Mouse (Mus musculus): ENCODE data around the gene Olfr554. TPM values are rescaled to one million over a fixed set of nuclear protein-coding genes. Genes with fewer than 3 reads are reported as not detected.
"Not testable (repeated sequence)": the region's sequence is repeated elsewhere in the genome, so short reads cannot be mapped to it uniquely, and the experiment has no call there.

Gene Olfr554
- not detected in 2 replicates for polyA plus RNA-seq (2015; fragmentation: Nextera tagmentation; extraction: Ambion mirVana)

DNA sequence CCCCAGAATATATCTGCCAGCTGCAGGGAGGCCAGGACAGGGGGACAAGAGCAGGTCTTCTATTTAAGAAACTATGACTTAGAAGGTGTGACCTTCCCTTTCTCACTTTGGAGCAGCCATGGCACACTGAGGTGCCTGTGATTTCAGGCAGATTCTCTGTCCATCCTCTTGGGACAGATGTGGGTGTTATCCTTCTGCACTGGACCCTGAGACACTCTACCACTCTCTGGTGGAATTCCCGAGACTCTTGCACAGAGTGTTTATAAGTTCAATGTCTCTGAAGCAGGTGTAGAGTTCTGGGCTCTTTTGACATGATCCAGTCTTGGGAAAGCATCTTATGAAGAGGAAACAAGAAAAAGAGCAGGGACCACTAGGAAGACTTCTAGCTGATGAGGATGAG is at the start of gene Olfr554:
Olfr554 (plus strand) TSS at position 301 of the 400 bp plus-strand sequence.
- H3K9me3 ChIP-seq (replicated peaks; ENCODE audit: control insufficient read depth, low read length): no peaks in the 10 kb centered on the region
- H3K9ac ChIP-seq (ENCODE audit: low read length): no peak within 1 kb of the TSS
- H3K36me3 ChIP-seq (ENCODE audit: control insufficient read depth, insufficient read depth): no peaks in the 10 kb centered on the region
- H3K4me1 ChIP-seq (ENCODE audit: control insufficient read depth, insufficient read depth, low read length): no peaks in the 10 kb centered on the region
- no peak within 1 kb of the TSS for H3K4me2 ChIP-seq (ENCODE audit: low read depth, low read length)
- ATAC-seq (replicated peaks; ENCODE audit: extremely low read depth, insufficient read depth, low FRiP score): no peak
- no peak within 1 kb of the TSS for H3K27ac ChIP-seq (ENCODE audit: low read length)
- H3K4me3 ChIP-seq (ENCODE audit: low read length): no peak within 1 kb of the TSS
- WGBS: 44% methylated on average over 1 of the region's 1 CpGs
- H3K27me3 ChIP-seq (ENCODE audit: control insufficient read depth, insufficient read depth, low read length): no peaks in the 10 kb centered on the region

DNA sequence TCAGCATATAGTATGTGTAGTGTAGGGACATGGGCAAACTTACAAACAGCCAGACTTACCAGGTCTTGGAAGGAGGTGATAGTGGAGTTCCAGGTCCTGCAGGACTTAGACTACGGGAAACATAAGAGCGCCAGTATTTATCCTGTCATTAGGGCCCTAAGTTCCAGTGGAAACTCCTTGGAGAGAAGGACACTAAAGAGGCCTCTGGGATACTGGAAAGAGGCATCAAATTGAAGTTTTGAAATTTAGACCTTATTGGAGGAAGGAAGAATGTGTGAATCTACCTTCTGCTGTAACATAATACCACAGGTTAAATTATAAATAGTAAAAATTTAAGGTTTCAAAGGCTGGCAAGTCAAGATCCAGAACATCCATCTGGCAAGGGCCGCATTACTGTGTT is 46.4 kb upstream of the Olfr554 start, which contains the start of gene Olfr551:
Olfr551 (minus strand) TSS at position 101 of the 400 bp plus-strand sequence.
- H3K4me1 ChIP-seq (ENCODE audit: control insufficient read depth, insufficient read depth, low read length): no peaks in the 10 kb centered on the region
- no peak within 1 kb of the TSS for H3K4me2 ChIP-seq (ENCODE audit: low read depth, low read length)
- H3K4me3 ChIP-seq (ENCODE audit: low read length): no peak within 1 kb of the TSS
- H3K9ac ChIP-seq (ENCODE audit: low read length): no peak within 1 kb of the TSS
- H3K27ac ChIP-seq (ENCODE audit: low read length): no peak within 1 kb of the TSS
- H3K9me3 ChIP-seq (replicated peaks; ENCODE audit: control insufficient read depth, low read length): no peaks in the 10 kb centered on the region
- WGBS: 82% methylated on average over 3 of the region's 3 CpGs
- H3K36me3 ChIP-seq (ENCODE audit: control insufficient read depth, insufficient read depth): no peaks in the 10 kb centered on the region
- ATAC-seq (replicated peaks; ENCODE audit: extremely low read depth, insufficient read depth, low FRiP score): no peak
- no peaks in the 10 kb centered on the region for H3K27me3 ChIP-seq (ENCODE audit: control insufficient read depth, insufficient read depth, low read length)

GRCm38 (mm10) chr7:102597378-102598031 is 40.7 kb upstream of the Olfr554 start, which contains the start of gene Olfr552:
TSS of gene Olfr552 (plus strand) at chr7:102597770.
- WGBS: 40% methylated on average over 1 of the region's 1 CpGs

GRCm38 (mm10) chr7:102618118-102618517 is 20.1 kb upstream of the Olfr554 start, which contains the start of gene Olfr553:
TSS of gene Olfr553 (minus strand) at chr7:102618218.
- Histone ChIP-seq H3K9me3 (replicated peaks; ENCODE audit: control insufficient read depth, low read length) (no peaks in the 10 kb centered on the region), H3K4me1 (ENCODE audit: control insufficient read depth, insufficient read depth, low read length) (no peaks in the 10 kb centered on the region), H3K27me3 (ENCODE audit: control insufficient read depth, insufficient read depth, low read length) (no peaks in the 10 kb centered on the region), H3K9ac (ENCODE audit: low read length) (no peak within 1 kb of the TSS), H3K36me3 (ENCODE audit: control insufficient read depth, insufficient read depth) (no peaks in the 10 kb centered on the region), H3K4me3 (ENCODE audit: low read length) (no peak within 1 kb of the TSS), H3K27ac (ENCODE audit: low read length) (no peak within 1 kb of the TSS), H3K4me2 (ENCODE audit: low read depth, low read length) (no peak within 1 kb of the TSS)
- no peak for ATAC-seq (replicated peaks; ENCODE audit: extremely low read depth, insufficient read depth, low FRiP score)

More at GRCm38 (mm10) chr7:102597378-102598031, 40.7 kb upstream of the Olfr554 start, which contains the start of gene Olfr552:
- H3K9ac ChIP-seq (ENCODE audit: low read length): no peak within 1 kb of the TSS
- no peak within 1 kb of the TSS for H3K4me3 ChIP-seq (ENCODE audit: low read length)
- no peaks in the 10 kb centered on the region for H3K4me1 ChIP-seq (ENCODE audit: control insufficient read depth, insufficient read depth, low read length)
- H3K36me3 ChIP-seq (ENCODE audit: control insufficient read depth, insufficient read depth): no peaks in the 10 kb centered on the region
- no peaks in the 10 kb centered on the region for H3K27me3 ChIP-seq (ENCODE audit: control insufficient read depth, insufficient read depth, low read length)
- H3K9me3 ChIP-seq (replicated peaks; ENCODE audit: control insufficient read depth, low read length): no peaks in the 10 kb centered on the region
- ATAC-seq (replicated peaks; ENCODE audit: extremely low read depth, insufficient read depth, low FRiP score): no peak
- H3K4me2 ChIP-seq (ENCODE audit: low read depth, low read length): no peak within 1 kb of the TSS
- no peak within 1 kb of the TSS for H3K27ac ChIP-seq (ENCODE audit: low read length)

DNA sequence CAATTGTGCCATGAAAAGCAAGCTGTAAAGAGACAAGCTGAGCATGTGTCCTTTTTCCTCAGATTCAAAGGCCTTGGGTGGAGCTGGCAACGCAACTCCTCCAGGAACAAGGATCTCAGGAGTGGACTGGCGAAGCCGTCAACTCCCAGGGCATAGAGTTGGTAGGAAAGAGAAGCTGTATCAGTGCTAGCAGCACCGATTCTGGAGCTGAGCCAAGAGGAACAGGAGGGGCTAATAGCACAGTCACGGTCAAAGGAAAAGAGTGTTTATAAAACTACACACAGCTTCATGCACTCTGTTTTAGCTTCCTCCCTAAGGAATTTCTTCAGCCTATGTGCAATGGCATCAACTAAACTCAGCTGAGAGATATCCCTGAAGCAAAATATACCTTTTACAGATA is 18.6 kb upstream of the Olfr554 start:
- no peaks in the 10 kb centered on the region for H3K4me1 ChIP-seq (ENCODE audit: control insufficient read depth, insufficient read depth, low read length)
- no peak for ATAC-seq (replicated peaks; ENCODE audit: extremely low read depth, insufficient read depth, low FRiP score)
- no peak overlapping the region for H3K9ac ChIP-seq (ENCODE audit: low read length)
- no peaks in the 10 kb centered on the region for H3K36me3 ChIP-seq (ENCODE audit: control insufficient read depth, insufficient read depth)
- H3K27ac ChIP-seq (ENCODE audit: low read length): no peak overlapping the region
- no peak overlapping the region for H3K4me2 ChIP-seq (ENCODE audit: low read depth, low read length)
- no peak overlapping the region for H3K4me3 ChIP-seq (ENCODE audit: low read length)
- H3K9me3 ChIP-seq (replicated peaks; ENCODE audit: control insufficient read depth, low read length): no peaks in the 10 kb centered on the region
- no peaks in the 10 kb centered on the region for H3K27me3 ChIP-seq (ENCODE audit: control insufficient read depth, insufficient read depth, low read length)
- WGBS: 34% methylated on average over 5 of the region's 5 CpGs

GRCm38 (mm10) chr7:102620368-102620767 is 17.9 kb upstream of the Olfr554 start:
- 78% methylated on average over 19 of the region's 19 CpGs for WGBS
- not testable (repeated sequence) for H3K36me3 ChIP-seq (ENCODE audit: control insufficient read depth, insufficient read depth); ATAC-seq (replicated peaks; ENCODE audit: extremely low read depth, insufficient read depth, low FRiP score)

DNA sequence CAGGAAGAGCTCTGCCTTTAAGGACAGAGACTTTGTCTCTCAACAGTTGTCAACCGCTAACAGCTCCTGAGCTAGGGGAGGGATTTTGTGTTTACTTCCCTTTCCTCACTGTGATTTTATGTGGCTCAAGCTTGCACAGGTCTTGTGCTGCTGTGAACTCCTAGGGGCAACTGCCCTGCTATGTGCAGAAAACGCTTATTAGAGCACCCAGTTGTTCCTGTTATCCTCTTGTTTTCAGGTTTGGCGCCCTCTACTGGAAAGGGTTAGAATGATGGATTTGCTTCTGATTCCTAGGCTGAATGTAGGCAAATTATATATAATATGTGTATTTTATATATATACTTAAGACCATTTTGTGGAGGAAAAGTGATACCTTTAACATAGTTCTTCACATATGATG is 1.6 kb upstream of the Olfr554 start:
- no peaks in the 10 kb centered on the region for H3K9me3 ChIP-seq (replicated peaks; ENCODE audit: control insufficient read depth, low read length)
- H3K4me1 ChIP-seq (ENCODE audit: control insufficient read depth, insufficient read depth, low read length): no peaks in the 10 kb centered on the region
- no peaks in the 10 kb centered on the region for H3K36me3 ChIP-seq (ENCODE audit: control insufficient read depth, insufficient read depth)
- H3K4me3 ChIP-seq (ENCODE audit: low read length): no peak overlapping the region
- H3K4me2 ChIP-seq (ENCODE audit: low read depth, low read length): no peak overlapping the region
- no peak for ATAC-seq (replicated peaks; ENCODE audit: extremely low read depth, insufficient read depth, low FRiP score)
- H3K27me3 ChIP-seq (ENCODE audit: control insufficient read depth, insufficient read depth, low read length): no peaks in the 10 kb centered on the region
- H3K9ac ChIP-seq (ENCODE audit: low read length): no peak overlapping the region
- WGBS: 25% methylated on average over 3 of the region's 3 CpGs
- no peak overlapping the region for H3K27ac ChIP-seq (ENCODE audit: low read length)

More at GRCm38 (mm10) chr7:102620368-102620767, 17.9 kb upstream of the Olfr554 start:
- H3K27ac ChIP-seq (ENCODE audit: low read length); H3K4me1 ChIP-seq (ENCODE audit: control insufficient read depth, insufficient read depth, low read length); H3K27me3 ChIP-seq (ENCODE audit: control insufficient read depth, insufficient read depth, low read length); H3K4me3 ChIP-seq (ENCODE audit: low read length); H3K9me3 ChIP-seq (replicated peaks; ENCODE audit: control insufficient read depth, low read length); H3K4me2 ChIP-seq (ENCODE audit: low read depth, low read length); H3K9ac ChIP-seq (ENCODE audit: low read length): not testable (repeated sequence)

DNA sequence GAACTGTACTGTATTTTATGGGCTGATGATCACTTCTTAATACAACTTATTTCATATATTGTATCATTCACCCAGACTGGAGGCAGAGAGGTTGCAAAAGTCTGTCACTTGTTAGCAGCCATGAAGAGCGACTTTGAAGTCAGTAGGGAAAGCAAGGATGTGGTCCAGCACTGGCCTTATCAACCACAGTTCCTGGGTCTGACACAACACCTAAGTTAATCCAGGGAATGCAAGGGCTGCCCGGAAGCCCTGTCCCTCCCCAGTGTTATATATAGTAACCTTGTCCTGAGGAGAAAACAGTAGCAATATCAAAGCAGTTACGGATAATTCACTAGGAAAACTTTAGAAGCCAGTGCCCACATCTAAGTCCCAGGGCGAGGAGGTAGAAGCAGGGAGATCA is 6.7 kb downstream of the Olfr554 start:
- not testable (repeated sequence) for H3K4me1 ChIP-seq (ENCODE audit: control insufficient read depth, insufficient read depth, low read length); H3K9me3 ChIP-seq (replicated peaks; ENCODE audit: control insufficient read depth, low read length); H3K4me3 ChIP-seq (ENCODE audit: low read length); H3K27ac ChIP-seq (ENCODE audit: low read length); H3K9ac ChIP-seq (ENCODE audit: low read length); H3K27me3 ChIP-seq (ENCODE audit: control insufficient read depth, insufficient read depth, low read length); H3K4me2 ChIP-seq (ENCODE audit: low read depth, low read length); ATAC-seq (replicated peaks; ENCODE audit: extremely low read depth, insufficient read depth, low FRiP score); H3K36me3 ChIP-seq (ENCODE audit: control insufficient read depth, insufficient read depth)
- WGBS: 43% methylated on average over 4 of the region's 4 CpGs

GRCm38 (mm10) chr7:102658523-102658922 is 20.3 kb downstream of the Olfr554 start, which contains the start of gene Olfr555:
TSS of gene Olfr555 (plus strand) at chr7:102658823.
- H3K9me3 ChIP-seq (replicated peaks; ENCODE audit: control insufficient read depth, low read length): no peaks in the 10 kb centered on the region
- no peak for ATAC-seq (replicated peaks; ENCODE audit: extremely low read depth, insufficient read depth, low FRiP score)
- 79% methylated on average over 1 of the region's 1 CpGs for WGBS
- no peaks in the 10 kb centered on the region for H3K36me3 ChIP-seq (ENCODE audit: control insufficient read depth, insufficient read depth)
- no peak within 1 kb of the TSS for H3K9ac ChIP-seq (ENCODE audit: low read length)
- H3K27me3 ChIP-seq (ENCODE audit: control insufficient read depth, insufficient read depth, low read length): no peaks in the 10 kb centered on the region
- no peaks in the 10 kb centered on the region for H3K4me1 ChIP-seq (ENCODE audit: control insufficient read depth, insufficient read depth, low read length)
- H3K4me2 ChIP-seq (ENCODE audit: low read depth, low read length): no peak within 1 kb of the TSS
- no peak within 1 kb of the TSS for H3K4me3 ChIP-seq (ENCODE audit: low read length)
- H3K27ac ChIP-seq (ENCODE audit: low read length): no peak within 1 kb of the TSS

All from heart, embryonic 16.5 days (tissue).